Mouse (Mus musculus): ENCODE data around the gene Wdr81.
A peak's percentile ranks its signal among the peaks of the same experiment; 100 is the strongest.

Gene Wdr81

DNA sequence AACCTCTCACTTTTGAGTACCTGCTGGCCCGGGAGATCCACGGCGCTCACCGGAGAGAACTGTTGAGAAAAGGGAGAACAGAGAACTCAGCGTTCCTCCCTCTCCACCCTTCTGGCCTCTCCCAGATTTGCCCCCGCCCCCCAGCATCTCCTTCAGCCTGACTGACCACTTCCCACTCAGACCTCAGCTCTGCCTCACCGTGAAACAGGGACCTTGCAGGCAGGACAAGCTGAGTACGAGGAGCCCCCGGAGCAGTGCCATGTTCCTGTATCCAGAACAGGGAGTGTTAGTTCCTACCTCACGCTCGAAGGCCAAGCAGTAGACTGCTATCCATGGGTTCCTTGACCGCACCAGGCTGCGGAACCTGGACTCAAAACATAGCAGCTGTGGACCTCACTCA, 16.3 kb downstream of the Wdr81 start:
- DNase-seq (ENCODE audit: inconsistent ontology term) = no peak

DNA sequence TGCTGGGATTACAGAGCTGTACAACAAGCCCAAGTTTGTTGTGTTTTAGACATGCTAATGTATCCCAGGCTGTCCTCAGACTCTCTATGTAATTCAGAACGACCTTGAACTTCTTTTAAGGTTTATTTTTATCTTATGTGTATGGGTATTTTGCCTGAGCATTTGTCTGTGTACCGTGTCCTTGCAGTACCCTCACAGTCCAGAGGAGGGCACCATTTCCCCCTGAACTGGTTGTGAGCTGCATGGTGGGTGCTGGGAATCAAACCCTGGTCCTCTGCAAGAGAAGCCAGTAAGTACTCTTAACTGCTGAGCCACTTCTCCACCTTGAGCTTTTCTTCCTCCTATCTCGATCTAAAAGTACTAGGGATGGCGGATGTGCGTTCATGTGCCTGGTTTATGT, 20.4 kb downstream of the Wdr81 start:
- DNase-seq (ENCODE audit: inconsistent ontology term) = no peak

DNA sequence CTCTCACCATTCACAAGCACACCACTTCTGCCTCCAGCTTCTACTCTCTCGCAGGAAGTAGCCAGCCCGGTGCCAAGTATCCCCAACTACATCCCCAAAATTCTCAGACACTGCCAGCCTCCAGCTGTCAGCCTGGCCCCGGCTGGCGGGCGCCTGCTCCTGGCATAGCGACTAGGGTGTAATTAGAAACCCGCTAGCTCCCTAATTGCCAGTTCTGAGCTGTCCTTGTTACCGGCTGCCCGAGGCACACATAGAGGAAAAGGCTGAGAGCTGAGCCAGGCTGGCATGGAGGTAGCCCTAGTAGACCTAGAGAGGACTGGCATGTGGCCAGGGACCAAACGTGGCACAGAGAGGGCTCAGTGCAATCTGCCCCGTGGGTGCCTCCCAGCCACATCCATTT, 23.2 kb downstream of the Wdr81 start:
- peak; percentile 90 for DNase-seq (ENCODE audit: inconsistent ontology term)

DNA sequence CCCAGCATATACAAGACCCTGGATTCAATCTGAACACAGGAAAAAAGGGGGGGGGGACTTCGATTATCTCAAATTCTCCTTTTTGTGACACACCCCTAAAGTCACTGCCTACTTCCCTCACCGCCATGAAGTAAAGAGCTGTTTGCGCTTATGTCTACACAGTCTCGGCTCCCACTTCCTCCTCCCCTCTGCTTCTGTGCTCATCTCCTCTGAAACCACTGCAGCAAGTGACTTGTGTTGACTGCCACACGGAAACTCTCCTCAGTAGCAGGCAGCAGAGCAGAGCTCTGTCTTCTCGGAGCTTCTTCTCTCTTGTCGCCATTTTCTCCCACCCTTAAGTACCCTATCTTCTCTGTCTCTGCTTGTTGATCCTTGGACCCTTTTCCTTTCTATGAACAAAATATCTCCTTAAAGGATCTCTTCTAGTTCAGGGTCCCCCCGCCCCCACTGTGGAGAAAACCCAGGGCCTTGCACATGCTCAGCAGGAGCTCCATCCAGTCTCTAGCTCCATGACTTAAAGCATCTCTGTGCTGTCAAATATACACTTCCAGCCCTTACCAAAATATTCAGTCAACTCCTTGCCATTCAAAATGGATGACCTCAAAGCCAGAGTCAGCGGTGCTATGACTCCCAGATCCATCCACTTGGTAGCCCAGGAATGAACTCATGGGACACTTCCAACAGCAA, 25.4 kb downstream of the Wdr81 start:
- DNase-seq (ENCODE audit: inconsistent ontology term) = no peak

DNA sequence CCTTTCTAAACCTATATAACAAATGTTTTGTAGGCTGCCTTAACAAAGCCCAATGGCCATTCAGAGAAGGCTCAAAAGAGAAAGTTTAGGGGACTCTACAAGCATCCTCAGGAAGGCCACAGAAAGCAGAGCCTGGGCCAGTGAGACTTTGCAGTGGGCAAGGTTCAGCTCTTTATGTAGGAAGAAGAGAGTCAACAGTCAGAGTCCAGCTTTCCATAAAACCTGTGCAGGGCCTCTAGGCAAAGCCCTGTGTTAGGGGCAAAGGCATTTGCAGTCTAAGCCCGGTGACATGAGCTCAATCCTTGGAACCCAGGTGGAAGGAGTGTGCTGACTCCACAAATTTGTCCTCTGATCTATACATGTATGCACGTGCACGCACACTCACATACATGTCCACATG, 30.1 kb downstream of the Wdr81 start:
- no peak for DNase-seq (ENCODE audit: inconsistent ontology term)

DNA sequence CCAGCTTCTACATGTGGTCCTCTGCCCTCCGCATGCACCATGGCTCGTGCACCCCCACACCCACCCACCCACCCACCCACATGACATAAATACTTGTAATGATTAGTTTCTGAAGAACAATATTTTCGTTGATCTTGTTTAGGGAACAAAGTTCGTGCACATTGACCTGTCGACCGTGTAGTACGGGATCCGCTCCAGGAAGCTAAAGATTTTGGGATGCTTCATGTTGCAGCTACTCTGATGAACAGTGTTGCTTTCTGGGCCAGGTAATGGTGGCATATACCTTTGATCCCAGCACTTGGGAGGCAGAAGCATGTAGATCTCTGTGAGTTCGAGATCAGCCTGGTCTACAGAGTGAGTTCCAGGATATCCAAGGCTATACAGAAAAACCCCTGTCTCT, 30.5 kb downstream of the Wdr81 start:
- no peak for DNase-seq (ENCODE audit: inconsistent ontology term)

DNA sequence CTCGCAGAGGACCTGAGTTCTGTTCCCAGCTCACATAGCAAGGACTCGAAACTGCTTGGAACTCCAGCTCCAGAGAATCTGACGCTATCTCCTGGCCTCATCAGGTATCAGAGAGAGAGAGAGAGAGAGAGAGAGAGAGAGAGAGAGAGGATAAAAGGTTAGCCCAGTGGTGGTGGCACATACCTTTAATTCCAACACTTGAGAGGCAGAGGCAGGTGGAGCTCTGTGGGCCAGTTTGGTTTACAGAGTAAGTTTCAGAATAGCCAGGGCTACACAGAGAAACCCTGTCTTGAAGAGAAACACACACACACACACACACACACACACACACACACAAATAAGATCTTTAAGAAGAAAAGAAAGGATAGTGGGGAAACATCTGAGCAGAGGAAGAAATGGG, 31.4 kb downstream of the Wdr81 start:
- DNase-seq (ENCODE audit: inconsistent ontology term) = no peak

DNA sequence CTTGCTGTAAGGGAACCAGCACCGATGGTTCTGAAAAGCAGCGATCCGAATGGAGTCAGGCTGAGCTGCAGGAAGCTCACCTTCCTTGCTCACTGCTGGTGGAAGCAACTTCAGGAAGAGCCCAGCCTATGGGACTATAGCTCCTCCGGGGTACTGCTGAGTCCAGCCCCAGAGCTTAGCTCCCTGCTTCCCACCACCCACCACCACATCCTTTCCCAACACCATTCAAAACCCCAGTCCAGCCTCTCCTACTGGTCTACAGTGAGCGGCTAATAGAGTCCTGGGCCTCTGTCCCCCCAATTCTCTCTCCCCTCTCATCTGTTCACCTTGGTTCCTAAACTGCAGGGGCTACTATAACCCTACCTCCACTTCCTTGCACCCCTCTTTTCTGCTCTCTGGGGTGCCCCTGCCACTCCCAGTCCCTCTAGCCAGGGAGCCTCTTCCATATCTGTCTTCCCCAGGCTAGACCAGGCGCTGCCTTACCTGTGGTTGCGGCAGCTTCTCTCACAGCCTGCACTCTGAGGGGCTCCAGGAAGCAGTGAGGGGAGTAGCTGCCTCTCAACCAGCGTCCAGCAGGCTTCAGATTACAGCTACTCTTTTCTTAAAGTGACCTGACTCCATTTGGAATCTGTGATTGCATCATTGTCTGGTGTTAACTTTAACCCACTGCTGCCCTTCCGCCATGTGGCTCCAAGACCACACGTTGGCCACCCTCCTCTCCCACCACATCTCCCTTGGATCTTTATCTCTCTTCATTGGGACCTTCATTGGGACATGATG, 32.3 kb downstream of the Wdr81 start, which contains the start of gene Serpinf1:
TSS of gene Serpinf1 (minus strand) at position 689 of the 780 bp plus-strand sequence.
- DNase-seq (ENCODE audit: inconsistent ontology term) = no peak

DNA sequence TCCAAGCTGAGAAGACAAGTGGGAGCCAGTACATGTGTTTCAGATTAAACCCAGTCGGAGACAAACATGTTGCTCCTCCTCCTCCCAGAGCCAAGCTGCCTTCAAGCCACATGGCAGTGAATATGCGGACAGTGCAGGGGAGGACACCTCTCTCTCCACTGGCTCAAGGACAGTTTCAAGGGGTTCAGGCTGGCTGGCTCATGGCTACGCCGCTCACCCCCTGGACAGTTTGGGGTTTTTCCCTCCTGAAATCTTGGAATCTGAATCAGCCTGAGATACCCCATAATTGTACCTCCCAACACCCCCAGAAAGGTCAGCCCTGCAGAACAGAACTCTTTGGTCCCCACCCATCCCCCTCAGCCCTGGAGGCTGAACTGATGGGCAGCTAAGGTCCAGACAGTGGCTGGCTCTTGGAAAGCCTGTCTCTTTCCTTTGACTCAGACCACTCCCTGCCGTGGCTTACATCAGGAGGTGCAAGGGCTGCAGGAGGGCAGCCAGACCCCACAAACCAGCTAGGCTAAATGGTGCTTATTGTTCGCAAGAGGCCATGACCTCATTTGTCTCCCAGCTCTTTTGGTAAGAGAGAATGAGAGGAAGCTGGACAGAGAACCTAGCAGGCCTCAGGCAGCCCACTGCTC, 33.0 kb downstream of the Wdr81 start:
- peak; percentile 84 for DNase-seq (ENCODE audit: inconsistent ontology term)

DNA sequence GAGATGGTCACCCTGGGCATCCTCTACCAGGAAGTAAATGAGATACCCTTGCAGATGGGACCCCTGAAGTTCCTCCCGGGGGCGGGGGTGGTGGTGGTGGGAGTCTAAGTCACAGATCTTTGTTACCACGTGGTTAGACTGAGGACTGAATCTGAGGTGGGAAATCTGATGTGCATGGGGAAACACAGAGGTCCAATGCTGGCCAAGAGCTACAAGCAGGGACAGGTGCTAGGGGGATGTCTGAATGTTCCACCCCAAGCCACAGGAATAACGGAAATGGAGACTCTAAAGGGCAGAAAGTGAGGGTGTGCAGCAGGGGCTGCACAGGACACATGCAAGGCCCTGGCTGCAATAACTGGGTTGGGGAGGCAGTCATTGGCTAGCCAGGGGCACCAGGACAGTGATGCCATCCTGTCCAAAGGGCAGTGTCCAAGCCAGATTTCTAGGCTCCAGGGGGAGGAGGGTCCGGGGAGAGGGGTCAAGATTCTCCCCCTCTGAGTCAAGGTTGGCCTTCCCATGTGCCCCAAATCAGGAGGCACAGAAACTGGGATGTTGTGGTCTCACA, 33.6 kb downstream of the Wdr81 start:
- no peak for DNase-seq (ENCODE audit: inconsistent ontology term)

DNA sequence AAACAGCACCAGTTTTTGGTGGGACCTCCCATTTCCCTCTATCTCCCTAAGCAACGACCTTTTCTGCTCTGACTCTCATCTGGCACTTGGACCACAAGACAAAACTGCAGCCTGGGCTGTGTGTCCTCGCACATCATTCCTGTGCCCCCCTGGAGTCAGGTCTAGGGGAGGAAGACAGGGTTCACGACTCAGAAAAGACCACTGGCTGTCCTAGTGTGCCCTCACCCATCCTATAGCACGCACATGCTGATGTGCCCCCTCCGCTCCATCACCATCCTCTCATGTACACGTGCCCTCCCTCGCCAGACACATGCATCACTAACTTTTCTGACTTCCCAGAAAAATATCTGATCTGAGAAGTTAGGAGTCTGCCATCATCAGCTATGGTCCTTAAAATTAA, 34.5 kb downstream of the Wdr81 start:
- no peak for DNase-seq (ENCODE audit: inconsistent ontology term)

DNA sequence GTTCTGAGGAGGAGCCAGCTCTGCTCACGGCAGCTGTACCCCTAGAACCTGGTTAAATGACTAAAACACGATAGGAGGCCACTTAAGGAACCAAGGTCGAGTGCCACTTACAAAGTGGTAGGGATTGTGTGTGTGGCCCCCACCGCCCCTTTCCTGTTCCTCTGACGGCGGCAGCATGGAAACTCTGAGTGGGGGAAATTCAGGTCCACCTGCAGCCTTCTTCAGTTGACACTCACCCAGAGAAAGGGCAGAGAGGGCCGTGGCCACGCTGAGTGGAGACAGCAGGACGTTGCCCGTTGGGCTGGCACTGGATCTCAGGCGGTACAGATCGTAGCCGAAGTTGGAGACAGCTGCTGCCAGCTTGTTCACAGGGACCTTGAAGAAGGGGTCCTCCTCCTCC, 38.5 kb downstream of the Wdr81 start:
- no peak for DNase-seq (ENCODE audit: inconsistent ontology term)

DNA sequence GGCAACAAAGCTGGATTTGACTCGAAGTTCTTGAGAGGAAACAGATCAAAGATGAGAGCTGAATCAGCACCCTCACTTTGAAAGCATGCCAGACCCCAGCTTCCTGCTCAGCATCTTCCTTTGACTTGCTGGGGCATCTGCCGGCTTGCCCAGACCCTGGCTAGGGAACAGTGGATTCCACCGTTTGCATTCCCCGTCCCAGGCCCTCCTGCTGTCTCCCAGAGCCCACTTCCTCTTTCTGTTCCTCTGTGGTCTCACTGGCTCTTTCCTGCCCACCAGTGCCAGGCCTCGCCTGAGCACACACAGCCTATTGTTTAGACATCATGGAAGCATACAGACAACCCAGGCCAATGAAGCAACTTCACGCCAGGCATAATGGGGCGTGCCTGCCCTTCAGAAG, 39.4 kb downstream of the Wdr81 start:
- peak; percentile 93 for DNase-seq (ENCODE audit: inconsistent ontology term)

DNA sequence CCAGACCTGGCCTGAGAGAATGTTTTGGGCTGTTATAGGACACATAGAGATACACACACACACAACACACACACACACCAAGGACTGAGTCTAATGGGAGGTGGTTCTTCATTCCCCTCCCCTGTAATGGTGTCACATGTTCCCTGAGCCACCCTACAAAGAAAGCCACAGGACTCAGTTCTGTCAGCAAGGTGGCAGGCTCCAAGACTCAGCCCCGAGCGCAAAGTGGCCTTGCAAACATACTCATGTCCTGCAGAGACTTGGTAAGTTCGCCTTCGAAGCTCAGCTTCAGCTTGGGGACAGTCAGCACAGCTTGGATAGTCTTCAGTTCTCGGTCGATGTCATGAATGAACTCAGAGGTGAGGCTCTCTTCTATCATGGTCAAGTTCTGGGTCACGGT, 43.9 kb downstream of the Wdr81 start:
- no peak for DNase-seq (ENCODE audit: inconsistent ontology term)

DNA sequence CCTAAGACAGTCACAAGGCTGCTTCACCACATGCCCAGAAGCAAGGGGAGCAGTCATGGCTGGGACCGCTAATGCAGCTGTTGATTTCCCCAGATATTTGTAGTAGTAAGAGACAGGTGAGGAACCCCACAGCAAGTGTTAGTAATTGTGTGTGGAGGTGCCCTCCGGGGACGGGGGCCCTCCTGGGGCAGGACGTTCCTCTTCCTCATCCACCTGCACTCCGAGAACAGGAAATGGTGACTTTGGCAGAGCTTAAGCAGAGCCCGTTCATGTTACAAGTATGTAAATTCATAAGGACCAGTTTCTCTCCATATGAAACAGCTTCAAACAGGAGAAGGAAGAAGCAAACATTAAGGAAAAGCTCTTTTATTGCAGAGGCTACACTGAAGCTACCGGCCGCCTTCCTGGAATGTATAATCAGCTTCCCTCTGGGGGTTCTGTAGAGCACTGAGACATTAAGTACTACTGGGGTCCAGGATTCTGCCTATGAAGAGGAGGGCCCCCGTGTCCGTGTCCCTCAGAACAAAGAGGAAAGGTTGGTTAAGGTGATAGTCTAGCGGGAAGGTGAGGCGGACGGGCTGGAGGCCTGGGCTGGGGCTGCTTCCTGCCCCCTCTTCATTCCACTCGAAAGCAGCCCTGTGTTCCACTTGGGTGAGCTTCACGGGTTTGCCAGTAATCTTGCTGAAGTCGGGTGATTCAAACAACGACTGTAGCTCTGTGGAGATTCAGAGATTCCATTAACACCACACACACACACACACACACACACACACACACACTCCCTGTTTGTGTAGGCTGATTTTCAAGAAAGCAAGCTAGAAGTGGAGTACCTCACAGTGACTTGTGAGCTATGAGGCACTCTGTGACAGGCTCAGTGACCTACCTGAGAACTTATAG, 44.6 kb downstream of the Wdr81 start:
- DNase-seq (ENCODE audit: inconsistent ontology term) = peak; percentile 48

DNA sequence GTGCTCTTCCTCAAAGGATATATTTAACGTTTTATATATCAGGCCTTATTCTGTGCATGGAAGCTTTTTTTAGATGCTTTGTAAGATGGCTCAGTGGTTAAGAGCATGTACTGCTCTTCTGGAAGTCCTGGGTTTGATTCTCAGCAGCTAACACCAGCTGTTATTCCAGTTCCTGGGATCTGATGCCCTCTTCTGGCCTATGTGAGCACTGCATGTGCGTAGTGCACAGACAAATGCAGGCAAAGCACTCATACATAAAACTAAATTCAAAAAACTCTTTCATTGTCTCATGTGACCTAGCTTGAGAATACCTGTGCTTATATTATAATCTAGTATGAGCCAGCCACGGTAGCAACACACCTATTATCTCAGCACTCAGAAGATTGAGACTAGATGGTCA, 47.7 kb downstream of the Wdr81 start:
- DNase-seq (ENCODE audit: inconsistent ontology term) = no peak

DNA sequence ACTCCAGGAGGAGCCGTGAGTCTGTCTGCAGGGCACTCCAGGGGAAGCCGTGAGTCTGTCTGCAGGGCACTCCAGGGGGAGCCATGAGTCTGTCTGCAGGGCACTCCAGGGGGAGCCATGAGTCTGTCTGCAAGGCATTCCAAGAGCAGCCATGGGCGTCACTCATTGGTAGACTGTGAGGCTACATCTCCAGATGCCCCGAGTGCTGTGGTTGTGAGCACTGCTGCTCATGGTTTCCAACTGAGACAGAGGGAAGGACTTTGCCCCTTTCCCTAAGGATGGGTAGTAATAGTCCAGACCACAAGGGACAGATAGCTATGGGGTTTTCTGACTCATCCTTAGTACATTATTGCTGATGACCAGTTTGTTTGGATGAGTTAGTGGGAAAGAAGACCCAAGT, 48.4 kb downstream of the Wdr81 start:
- no peak for DNase-seq (ENCODE audit: inconsistent ontology term)

DNA sequence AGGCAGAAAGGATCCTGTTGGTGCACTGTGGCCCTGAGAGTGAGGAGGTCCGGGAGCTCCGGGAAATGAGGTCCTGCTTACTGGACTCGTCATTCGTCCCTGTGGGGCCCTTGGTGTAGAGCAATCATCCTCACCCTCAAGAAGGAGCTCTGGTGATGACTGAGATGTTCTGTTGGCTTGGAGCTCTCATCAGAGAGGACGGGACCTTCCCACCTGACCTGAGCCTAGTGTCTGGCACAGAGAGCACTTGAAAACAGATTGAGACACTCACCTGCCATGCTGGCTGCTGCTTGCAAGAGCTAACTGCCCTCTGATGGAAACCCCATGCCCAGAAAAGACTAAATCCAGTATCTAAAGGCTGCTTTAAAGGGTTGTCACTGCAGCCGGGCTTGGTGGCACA, 49.7 kb downstream of the Wdr81 start:
- no peak for DNase-seq (ENCODE audit: inconsistent ontology term)

DNA sequence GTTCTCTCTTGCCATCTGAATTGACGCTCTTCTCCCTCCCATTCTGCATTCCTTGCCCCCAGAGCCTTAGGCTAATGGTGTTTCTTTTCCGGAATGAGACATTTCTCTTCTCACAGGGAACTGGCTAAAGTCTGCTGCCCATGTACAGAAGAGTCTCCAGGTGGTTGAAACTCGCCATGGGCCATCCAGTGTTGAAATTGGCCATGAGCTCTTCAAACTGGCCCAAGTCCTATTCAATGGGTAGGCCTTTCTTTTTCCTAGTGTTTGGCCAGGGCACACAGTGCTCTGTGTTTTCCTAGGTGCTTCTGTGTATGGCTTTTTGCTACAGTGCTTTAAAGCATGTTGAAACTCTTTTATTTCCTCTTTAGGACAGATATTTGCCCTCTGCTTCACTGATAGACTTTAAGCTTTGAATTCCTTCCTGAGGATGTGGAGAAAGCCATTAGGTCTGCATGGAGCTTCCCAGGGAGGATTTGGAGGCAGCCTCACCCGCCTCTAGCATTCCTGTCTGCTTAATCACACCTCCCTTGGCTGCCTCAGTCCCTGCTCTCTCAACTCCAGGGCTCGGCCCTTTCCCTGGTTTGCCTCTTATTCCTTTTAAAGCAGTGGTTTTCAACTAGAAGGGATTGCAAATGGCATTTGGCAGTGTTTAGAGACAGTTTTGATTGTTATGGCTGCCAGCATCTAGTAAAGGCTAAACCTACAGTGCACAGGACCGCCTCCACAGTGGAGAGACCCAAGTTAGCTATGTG, 51.0 kb downstream of the Wdr81 start:
- DNase-seq (ENCODE audit: inconsistent ontology term) = peak; percentile 93

DNA sequence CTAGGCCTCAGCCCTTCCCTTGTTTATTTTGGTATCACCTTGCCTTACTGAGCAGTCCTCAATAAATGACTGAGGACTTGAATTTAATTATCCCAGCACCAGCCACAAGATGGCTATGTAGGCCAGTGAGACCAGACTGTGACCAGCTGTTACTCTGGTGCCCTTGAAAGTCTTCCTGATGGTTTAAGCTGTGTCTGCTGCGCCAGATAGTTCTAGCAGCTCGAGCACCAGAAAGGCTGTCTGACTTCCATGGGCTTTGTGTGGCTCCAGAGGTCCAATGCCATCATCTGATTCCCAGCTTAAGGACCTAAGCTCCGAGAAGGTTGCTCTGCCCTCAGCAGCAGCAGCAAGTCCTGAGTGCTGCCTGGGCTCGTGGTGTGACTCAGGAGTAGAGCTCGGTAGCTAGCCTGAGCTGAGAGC, 52.2 kb downstream of the Wdr81 start:
- DNase-seq (ENCODE audit: inconsistent ontology term) = peak; percentile 72

DNA sequence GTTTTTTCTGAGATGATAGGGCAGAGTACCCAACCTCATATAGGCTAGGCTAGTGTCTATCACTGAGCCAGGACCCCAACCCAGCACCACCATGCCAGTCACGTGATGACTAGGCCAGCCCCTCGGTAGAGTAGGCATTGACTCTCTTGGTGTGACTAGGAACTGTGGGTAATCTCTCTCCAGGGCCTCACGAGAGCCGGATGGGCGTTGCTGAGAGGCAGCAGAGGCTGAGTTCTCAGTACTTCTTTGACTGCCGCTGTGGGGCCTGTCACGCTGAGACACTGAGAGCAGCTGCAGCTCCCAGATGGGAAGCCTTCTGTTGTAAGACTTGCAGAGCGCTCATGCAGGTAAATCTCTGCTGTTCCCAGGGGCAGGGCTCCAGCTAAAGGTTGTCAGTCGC, 54.4 kb downstream of the Wdr81 start:
- no peak for DNase-seq (ENCODE audit: inconsistent ontology term)
